Mouse (Mus musculus) left cerebral cortex, adult 18-20 months (tissue): ENCODE results near the gene Fmnl1. TPM values are rescaled to one million over a fixed set of nuclear protein-coding genes. Genes with fewer than 3 reads are reported as not detected.

Experiments used
- DNase-seq, 2 experiments: peaks; one replicate each; pipeline ENCODE4 v3.0.0; 2021 to 2022; ENCODE audit warnings: low spot score in 2 of 2, mixed read lengths in 1 of 2
- long read RNA-seq, 2 experiments: library from polyadenylated mRNA; stranded (forward); transcript quantifications; one replicate each; pipeline ENCODE4 v2.0.0; 2021
- total RNA-seq, 2 experiments: library from RNA; stranded (reverse); gene quantifications; 2 replicates each; pipeline ENCODE4 v1.2.3; 2021

Gene Fmnl1
- total RNA-seq = 100 to 1,000 TPM; 169 to 206 TPM
- long read RNA-seq, experiment 1, transcript Fmnl1-201 (15 exons, 2,830 nt) = major isoform, 8 of 158 reads
- long read RNA-seq, experiment 1, partial matches to known transcripts = 116 of 158 reads
- long read RNA-seq, experiment 1, other reads (novel, unspliced or antisense) = 33 of 158 reads
- long read RNA-seq, experiment 2, transcript Fmnl1-201 (15 exons, 2,830 nt) = major isoform, 8 of 84 reads
- long read RNA-seq, experiment 2, partial matches to known transcripts = 60 of 84 reads
- long read RNA-seq, experiment 2, other reads (novel, unspliced or antisense) = 15 of 84 reads

DNA sequence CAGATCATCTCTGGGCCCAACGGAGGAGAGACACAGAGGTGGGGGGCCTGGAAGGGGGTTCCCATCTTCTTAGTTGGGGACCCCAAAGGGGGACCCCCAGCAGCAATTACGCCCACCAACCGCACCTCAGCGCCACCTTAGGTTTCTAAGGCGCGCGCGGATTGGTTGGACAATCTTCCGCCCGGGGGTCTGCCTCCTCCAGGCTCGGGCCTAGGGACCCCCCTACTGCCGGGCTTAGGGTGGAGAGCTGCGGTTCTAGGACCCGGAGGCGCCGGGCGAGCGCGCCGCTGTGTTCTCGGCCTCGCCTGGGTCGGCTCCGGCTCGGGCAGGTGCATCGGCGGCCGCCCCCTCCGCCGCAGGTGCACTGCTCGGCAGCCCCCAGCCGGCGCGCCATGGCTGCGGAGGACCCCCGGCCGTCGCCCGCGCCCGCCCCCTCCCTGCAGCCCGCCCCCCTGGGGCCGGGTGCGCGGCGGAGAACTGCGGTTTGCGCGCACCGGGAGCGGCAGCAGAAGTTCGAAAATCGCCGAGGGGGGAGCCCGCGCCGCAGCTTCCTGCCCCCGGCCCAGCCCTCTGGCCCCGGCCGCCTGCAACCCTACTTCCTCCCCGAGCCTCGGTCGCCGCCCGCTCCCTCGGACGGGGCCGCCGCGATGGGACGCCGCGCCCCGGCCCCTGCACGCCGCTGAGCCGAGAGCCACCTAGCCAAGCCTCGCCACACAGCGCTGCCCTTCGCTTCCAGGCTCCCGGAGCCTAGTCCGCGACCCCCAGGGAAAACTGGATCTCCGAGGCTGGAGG, at the start of gene Fmnl1:
Gene Fmnl1 (plus strand): TSS at position 614 of the 792 bp plus-strand sequence.
- DNase-seq = peak in 1 of 2 experiments; percentile 42

DNA sequence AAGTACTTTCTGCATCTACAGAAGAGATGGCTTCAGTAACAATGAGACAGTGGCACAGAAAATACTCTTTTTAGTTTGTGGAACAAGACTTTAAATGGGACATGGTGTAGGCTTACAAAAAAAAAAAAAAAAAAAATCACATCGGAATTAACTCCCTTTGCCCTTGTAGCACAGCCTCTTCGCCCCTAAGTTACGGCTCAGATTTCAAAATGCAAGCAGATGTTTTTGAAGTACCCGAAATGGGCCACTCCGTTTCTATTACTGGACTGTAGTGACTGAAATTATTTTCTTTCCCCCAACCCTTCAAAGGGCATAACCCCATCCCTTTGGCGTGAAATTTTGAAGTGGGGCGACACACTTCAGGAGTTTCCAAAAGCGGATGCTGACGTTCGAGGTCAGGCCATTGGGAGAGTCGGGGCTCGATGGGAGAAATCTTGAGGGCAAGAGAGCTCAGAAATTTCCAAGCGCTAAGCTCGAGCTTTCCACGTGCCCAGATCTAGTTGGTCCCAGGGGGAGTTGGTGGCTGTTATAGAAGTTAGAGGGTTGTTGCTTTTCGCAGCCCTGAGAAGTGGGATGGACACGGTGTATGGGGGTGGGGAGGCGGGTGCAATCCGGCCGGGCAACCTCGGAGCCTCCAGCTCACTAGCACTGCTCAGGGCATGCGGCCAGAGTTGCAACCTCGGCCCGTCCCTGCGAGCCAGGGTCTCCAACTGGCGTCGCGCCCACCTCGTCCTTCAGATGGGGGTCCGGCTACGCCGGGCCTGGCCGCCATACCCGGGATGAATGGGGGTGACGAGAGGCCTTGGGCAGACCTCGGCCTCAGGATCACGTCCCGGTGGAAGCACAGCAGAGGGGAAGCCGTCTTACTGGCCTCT, 39.0 kb upstream of the Fmnl1 start, which contains the start of gene Hexim2:
Gene Hexim2 (plus strand): TSS at position 729 of the 875 bp plus-strand sequence.
- peak; percentile 44 to 57 for DNase-seq

DNA sequence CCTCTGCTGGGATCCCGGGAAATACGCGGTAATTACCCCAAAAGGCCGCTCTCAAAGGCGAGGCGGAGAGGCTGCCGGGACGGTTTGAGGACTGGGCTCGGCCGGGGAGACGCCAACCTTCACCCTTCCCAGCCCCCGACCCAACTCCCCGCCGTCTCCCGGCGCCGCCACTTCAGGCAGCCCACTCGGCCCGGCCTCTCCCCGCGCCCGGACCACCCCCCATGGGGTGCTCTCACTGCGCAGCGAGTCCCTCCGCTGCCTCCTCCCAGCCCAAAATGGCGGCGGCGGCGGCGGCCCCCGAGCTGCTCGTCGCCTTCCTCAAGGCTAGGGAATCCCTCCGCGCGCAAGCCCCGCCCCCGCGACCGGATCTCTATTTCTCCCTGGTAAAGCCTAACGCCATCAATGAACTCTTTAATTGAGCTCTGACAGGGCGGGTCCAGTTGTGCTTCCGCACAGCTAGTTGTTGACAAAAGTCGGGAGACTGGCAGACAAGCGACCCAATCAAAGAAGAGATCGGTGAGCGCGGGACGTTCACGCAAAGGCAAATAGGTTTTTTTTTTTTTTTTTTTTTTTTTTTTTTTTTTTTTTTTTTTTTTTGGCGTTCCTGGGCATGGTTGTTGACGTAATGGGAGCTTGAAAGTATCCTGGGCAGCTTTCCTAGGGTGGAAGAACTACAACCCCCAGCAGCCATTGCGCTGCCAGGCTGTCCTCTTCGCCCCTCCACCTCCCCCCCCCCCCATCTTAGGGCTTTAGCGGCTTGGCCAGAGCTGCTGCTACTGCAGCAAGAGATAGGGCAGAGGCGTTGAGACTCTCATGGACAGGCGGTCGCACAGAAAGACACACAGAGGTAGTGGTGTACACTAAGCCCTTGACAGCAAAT, 38.1 kb upstream of the Fmnl1 start:
- peak; percentile 100 for DNase-seq

DNA sequence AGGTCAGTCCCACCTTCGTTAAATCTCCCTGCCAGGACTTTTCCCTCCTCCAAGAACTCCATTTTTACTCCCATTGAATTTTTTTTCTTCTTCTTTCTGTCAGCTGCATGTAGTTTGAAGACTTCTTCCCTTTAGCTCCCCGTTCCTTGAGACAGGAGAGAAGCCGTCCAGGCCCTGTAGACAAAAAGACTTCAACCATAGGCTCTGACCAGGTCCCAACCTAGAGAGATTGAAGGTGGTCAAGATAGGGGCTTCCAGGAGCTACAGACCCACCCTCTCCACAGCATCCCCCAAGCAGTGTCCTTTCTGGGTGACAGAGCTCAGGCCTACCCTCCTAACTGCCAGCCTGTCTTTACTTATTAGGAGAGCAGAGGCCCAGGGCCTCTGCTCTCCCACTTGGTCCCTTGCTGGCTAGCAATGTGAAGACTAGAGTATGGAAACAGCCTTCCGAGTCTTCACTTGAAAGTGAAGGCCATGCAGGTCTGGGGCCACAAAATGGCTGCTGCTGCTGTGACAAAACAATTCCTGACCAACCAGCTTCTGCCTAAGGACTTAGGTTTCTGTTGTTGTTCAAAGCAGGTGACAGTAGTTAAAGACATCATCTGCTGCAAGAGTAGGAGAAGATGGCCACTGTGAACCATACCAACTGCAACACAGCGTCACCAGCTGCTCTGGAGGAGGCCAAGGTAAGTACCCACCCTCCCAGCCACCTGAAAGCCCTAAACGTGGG, 37.3 kb upstream of the Fmnl1 start:
- no peak for DNase-seq

DNA sequence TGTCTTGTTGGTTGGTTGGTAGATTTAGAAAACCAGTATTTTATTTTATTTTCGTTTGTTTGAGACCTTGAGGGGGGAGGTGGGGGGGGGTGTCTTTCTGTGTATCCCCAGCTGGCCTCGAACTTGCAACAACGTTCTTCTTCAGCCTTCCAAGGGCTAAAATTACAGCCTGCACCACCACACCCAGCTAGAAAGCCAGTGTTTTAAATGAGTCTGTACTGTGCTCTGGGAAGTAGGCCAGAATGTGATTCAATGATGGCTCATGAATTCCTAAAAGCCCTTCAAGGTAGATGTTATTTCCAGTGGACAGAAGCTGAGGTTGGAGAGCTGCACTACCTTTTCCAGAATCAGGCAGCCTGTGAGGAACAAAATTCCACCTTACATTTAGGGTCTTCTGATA, 36.7 kb upstream of the Fmnl1 start:
- DNase-seq = peak in 1 of 2 experiments; percentile 30

DNA sequence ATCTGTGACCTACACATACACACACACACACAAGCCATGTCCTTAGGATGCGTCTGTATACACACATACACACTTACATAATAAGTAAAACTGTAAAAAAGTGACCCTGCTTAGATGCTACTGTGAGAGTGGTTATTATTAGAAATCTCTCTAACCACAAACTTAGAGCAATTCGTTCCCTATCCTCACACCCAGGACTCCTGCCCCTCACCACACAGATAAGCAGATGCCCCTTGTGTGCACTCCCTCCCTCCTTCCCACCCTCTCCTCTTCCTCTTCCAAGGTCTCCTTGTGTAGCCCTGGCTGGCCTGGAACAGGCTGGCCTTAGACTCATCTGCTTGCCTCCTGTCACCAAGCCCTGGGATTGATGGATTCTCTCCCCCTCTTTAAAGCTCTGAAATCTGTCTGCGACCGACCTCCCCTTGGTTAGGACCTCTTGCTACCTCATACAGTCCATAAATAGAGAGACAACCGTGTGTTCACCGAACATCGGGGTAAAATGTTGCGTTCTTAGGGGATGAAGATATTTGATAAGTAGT, 34.8 kb upstream of the Fmnl1 start:
- no peak for DNase-seq

DNA sequence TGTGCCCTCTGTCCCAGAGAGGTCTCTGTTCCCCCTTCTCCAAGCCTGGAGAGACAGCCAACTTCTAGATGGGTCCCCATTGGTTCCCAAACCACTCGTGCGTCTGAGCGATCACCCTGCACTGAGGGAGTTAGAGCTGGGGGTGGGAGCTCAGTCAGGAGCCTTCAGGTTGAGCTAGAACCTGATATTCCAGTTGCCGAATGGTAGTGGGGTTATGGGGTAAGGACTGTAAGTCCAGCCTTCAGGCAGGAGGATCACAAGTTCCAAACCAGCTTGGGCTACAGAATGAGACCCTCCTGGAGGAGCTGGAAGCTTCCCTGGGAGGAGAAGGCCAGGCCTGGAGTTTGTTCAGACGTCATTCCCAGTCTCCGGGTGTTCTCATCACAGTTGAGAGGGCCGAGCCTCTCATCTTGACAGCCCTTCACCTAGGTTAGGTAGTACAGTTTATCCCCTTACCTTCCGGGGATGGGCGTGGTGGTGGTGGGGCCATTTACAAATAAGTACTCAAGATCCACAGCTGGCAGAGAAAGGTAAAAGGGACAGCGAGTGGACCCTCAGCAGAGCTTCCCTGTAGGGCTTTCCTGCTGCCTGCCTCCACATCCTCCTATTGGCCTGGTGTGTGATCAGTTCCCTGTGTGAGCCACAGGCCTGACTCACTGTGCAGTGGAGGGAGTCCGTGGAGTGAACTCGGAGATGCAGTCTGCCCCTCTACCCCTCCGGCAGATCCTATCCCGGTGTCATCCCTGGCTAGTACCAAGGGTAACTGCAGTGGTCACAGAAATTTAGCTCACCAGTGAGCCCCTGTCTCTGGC, 30.8 kb upstream of the Fmnl1 start:
- no peak for DNase-seq

DNA sequence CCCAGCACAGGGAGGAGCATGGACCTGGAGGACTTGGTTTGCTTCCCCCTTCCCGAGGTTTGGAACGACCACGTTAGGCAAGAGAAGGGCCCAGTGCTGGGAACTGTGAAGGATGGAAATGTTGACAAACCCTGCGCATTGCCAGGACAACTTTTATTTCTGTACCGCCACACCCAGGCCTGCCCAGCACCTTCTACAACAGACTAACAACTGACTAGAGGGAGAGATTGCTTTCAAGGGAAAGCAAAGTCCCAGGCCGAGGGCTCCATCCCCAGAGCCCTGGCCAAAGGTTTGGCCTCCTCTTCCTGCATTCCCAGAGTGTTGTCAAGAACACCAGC, 30.2 kb upstream of the Fmnl1 start:
- no peak for DNase-seq

DNA sequence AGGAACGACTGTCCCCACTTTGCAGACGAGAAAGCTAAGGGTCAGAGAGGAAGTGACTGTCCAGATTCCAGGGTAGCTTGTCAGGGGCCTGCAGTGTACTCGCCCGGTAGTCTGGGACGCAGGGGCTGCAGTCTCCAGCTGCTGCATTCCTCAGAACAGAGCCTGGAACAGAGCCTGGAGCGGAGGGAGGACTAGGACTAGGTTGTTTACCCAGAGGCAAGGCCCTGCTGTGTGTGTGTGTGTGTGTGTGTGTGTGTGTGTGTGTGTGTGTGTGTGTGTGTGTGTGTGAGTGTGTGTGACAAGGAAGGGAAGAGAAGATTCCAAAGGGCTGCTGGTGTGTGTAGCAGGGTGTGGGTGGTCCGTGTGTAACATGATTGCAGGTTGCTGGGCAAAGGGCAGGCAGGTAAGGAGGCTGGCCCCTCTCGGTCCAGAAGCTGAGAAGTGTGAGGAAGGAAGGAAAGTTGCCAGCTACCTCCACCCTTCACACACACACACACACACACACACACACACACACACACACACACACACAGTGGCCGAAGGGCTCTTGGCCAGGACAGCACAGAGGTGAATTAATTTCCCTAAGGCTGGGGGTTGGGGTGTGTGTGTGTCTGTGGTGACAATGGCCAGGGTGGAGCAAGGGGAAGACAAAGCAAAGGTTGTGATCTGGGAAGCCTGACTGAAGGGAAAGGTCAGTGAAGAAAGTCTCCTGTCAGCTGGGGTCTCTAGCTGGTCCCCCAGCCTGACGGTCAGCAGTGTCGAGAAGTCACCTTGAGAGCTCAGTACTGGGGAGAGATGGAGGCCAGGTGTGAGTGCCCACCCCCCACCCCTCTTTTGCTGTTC, 29.6 kb upstream of the Fmnl1 start:
- DNase-seq = no peak

DNA sequence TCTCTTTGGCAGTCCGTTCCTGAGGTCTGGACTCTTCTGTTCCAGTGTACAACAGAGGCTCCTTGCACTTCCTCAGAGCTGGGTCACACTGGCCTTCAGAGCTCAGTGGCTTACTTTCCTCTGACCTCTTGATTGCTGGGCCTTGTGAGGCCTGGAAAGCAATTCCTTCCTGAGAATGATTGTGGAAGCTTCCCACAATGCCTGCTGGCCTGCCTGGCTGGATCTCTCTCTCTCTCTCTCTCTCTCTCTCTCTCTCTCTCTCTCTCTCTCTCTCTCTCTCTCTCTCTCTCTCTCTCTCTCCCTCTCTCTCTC, 29.0 kb upstream of the Fmnl1 start:
- DNase-seq = no peak

DNA sequence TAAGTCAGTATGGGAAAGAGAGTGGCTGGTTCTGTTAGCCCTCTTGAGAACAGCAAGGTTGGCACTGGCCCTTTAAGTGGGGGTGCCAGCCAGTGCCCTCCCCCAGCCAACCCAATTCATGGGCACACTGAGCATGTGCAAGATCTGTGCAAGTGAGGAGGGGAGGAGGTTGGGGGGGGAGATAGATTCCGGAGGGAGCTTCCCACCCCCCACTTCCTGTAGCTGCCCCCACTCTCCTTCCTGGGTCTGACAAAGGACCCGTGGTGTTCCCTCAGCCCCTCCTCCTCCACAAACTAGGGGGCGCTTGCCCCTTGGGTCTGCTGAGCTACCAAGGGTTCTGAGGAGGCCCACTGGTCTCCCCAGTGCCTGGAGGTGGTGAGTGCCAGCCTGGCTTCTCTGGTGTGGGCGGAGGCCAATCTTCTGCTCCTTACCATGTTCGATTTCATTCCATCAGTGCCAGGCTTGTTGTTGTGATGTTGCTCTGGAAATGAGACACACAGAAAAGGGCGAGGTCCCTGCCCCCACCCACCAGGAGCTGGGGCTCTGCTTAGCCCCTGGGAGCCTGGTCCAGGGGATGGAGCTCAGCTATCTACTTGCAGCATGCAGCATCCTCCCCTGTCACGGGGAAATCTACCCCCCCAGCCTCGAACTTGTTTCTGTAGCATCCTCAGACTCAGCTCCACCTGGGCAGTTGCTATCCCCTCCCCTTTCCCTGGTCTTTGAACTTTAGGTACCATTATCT, 28.3 kb upstream of the Fmnl1 start:
- peak; percentile 81 to 89 for DNase-seq

DNA sequence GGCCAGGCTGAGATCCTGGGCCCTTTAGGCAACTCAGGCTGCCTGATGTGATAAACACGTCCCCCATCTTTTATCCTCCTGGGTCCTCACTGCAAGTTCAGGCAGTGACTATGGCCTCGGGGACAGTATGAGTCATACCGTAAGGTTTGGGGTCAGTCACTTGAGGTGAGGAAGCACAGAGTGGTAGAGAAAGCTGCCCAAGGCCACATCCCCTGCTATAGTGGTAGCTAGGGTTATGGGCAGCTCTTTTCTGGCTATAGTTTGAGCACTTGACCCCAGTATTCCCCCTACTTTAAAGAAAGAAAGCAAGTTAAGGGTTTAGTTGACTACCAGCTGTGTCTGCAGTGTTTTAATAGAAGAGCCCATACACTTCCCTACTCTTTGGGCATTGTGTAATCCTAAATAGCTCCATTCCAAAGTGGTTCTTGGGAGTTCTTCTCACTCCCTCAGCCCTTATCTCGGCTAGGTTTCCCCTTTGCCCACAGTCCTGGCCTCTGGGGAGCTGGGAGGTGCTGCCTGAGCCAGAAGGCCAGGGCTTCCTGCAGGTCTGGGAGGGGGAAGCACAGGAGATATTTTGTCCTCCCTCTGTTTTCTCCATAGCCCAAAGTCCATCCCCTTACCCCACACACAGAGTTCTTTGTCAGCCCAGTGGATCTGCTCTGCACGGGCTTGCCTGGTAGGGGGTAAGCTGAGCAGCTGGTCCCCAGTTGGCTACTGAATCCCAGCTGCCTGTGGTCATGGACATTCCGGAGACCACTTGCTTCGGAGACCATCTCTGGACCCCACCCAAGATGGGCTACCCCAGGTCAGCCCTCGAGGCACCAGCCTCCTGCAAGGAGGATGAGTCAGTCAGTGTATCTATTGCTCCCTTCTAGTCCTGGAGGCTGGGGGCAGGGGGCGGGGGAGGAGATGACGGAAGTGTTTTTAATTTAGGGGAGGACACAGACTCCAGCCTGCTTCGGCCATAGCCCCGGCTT, 26.3 kb upstream of the Fmnl1 start:
- no peak for DNase-seq

DNA sequence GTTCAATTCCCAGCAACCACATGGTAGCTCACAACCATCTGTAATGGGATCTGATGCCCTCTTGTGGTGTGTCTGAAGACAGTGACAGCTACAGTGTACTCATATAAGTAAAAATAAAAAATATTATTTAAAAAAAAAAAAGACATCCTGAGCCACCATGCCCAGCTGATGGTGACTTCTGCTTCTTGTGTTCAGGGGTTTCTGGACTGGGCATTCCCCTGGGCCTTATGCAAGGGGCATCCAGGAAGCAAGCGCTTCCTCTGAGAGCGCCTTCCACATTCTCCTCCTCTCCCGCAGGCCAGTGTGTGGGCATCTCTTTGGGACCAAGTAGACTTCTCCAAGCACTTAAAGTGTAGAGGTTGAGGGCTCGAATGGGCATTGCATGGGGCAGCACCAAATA, 24.5 kb upstream of the Fmnl1 start:
- DNase-seq = no peak

DNA sequence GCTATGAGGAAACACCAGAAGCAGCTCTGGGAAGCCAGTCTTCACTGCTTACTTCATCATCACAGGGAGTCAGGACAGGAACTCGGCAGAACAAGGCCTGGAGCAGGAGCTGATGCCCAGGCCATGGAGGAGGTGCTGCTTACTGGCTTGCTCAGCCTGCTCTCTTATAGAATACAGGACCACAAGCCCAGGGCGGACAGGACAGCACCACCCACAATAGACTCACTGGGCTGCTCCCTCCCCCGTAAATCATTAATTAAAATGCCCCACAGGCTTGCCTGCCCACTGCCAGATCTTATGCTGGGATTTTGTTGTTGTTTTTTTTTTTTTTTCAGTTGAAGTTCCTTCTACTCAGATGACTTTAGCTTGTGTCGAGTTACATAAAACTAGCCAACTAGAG, 23.1 kb upstream of the Fmnl1 start:
- DNase-seq = no peak

DNA sequence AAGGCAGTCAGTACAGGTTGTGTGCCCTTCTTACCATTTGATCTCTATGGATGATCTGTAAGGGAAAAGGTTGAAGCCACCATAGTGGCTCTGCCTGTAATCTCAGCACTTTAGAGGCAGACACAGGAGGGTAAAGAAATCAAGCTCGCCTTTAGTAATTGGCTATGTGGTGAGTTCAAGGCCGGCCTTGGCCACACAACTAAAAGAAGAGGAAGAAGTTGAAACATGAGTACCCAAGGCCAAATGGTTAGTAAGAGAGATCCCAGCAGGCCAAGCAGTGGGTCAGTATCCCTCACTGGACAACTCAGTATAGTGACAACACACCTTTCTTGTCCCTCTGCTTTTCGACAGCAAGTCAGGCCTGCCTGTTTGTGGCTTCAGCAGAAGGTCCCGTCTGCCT, 21.1 kb upstream of the Fmnl1 start:
- DNase-seq = no peak
